Mouse (Mus musculus) E14TG2a.4 (cell line): ENCODE measurements around the gene Syngr1.

ENCODE experiments used
- H3K27me3 ChIP-seq: 2 replicates; pipeline ENCODE4 v1.6.1; 2014; ENCODE audit warnings: low read length, control low read depth; ENCODE audit not compliant: insufficient read depth
- H3K36me3 ChIP-seq: 2 replicates; pipeline ENCODE4 v1.6.1; 2014; ENCODE audit warnings: low read length, control low read depth; ENCODE audit not compliant: insufficient read depth
- H3K4me1 ChIP-seq: replicated peaks from 2 replicates; pipeline ENCODE4 v1.6.1; 2014; ENCODE audit warnings: low read depth, low read length, control low read depth
- H3K4me3 ChIP-seq: replicated peaks from 2 replicates; pipeline ENCODE4 v1.5.1; 2014; ENCODE audit warnings: mild to moderate bottlenecking, low read length
- H3K9me3 ChIP-seq: 2 replicates; pipeline ENCODE4 v1.6.1; 2014; ENCODE audit warnings: low read length, control low read depth
- CTCF ChIP-seq: conservative IDR thresholded peaks from 2 replicates; pipeline ENCODE4 v1.5.1; 2014; ENCODE audit warnings: low read length
- NANOG ChIP-seq: IDR thresholded peaks from 2 replicates; pipeline ENCODE4 v1.6.1; 2014; ENCODE audit warnings: borderline replicate concordance, low read length, mixed read lengths
- POU5F1 ChIP-seq: IDR thresholded peaks from 2 replicates; pipeline ENCODE4 v1.6.1; 2014; ENCODE audit warnings: low read length, borderline replicate concordance

Gene Syngr1

GRCm38 (mm10) chr15:80062821-80063220, 28.3 kb upstream of the Syngr1 start:
- Histone ChIP-seq H3K4me1 (peaks cover 56% of the 10 kb centered on the region), H3K36me3 (no peaks in the 10 kb centered on the region), H3K27me3 (peaks cover 18% of the 10 kb centered on the region), H3K9me3 (no peaks in the 10 kb centered on the region), H3K4me3 (peak overlapping the region; percentile 20; the same call in 1 of the 2 replicates)
- TF ChIP-seq POU5F1, result no peak
- TF ChIP-seq NANOG, result no peak
- TF ChIP-seq CTCF, result no peak

DNA sequence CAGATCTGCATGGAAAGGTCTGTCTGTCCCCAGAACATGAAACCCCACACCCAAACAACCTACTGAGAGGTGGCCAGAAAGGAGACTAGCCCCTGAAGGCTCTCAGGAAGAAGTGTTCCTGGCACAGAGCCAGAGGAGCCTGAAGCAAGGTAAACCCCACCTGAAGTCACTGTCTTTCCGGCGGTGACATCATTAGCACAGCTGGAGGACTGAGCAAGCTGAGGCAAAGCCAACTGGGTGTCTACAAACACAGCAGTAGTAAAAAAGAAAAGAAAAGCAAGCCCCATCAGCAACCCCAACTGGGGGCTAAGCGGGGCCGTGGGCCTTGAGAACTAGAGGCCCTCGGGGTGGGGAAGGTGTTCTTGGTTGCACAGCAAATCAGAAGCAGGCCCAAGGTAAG, 26.2 kb upstream of the Syngr1 start:
- Histone ChIP-seq H3K9me3 (no peaks in the 10 kb centered on the region), H3K36me3 (no peaks in the 10 kb centered on the region), H3K4me3 (peak overlapping the region; percentile 13), H3K27me3 (peaks cover 18% of the 10 kb centered on the region), H3K4me1 (peaks cover 56% of the 10 kb centered on the region)
- TF ChIP-seq POU5F1 (no peak), CTCF (no peak), NANOG (no peak)

DNA sequence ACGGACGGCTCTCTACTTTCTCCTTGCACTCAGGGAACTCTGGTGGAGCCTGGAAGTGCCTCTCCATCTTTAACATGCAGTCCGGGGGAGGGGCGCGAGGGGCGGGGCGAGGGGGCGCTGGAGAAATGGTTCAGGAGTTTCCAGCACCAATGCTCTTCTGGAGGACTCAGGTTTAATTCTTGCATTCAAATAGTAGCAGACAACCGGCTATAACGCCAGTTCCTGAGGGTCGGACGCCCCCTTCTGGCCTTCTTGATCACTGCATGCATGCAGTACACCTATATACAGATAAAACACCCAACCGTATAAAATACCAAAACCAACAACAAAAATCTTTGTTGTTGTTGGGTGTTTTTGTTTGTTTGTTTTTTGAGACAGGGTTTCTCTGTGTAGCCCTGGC, 25.7 kb upstream of the Syngr1 start:
- Histone ChIP-seq H3K27me3 (peaks cover 18% of the 10 kb centered on the region), H3K9me3 (no peaks in the 10 kb centered on the region), H3K4me1 (peaks cover 60% of the 10 kb centered on the region), H3K4me3 (peak overlapping the region; percentile 13; the same call in 1 of the 2 replicates), H3K36me3 (no peaks in the 10 kb centered on the region)
- TF ChIP-seq CTCF (peak; percentile 63), NANOG (no peak)

- H3K27me3 ChIP-seq, result peaks cover 18% of the 10 kb centered on the region
- no peak overlapping the region for H3K4me3 ChIP-seq
- no peaks in the 10 kb centered on the region for H3K9me3 ChIP-seq
- peaks cover 65% of the 10 kb centered on the region for H3K4me1 ChIP-seq
- H3K36me3 ChIP-seq, result no peaks in the 10 kb centered on the region
- TF ChIP-seq CTCF, result peak; percentile 80
- TF ChIP-seq NANOG, result no peak
Measured at GRCm38 (mm10) chr15:80066538-80066937, 24.6 kb upstream of the Syngr1 start.

GRCm38 (mm10) chr15:80069171-80069570, 22.0 kb upstream of the Syngr1 start:
- Histone ChIP-seq H3K4me3 (no peak overlapping the region), H3K36me3 (no peaks in the 10 kb centered on the region)
- TF ChIP-seq POU5F1 (no peak), CTCF (no peak), NANOG (no peak)

GRCm38 (mm10) chr15:80070095-80070644, 21.0 kb upstream of the Syngr1 start:
- no peaks in the 10 kb centered on the region for H3K9me3 ChIP-seq
- H3K27me3 ChIP-seq, result peaks cover 8% of the 10 kb centered on the region; the same call in 1 of the 2 replicates
- H3K4me3 ChIP-seq, result no peak overlapping the region
- H3K4me1 ChIP-seq, result peaks cover 47% of the 10 kb centered on the region
- H3K36me3 ChIP-seq, result no peaks in the 10 kb centered on the region
- TF ChIP-seq CTCF (no peak), POU5F1 (no peak), NANOG (no peak)

More at GRCm38 (mm10) chr15:80069171-80069570, 22.0 kb upstream of the Syngr1 start:
- Histone ChIP-seq H3K27me3 (peaks cover 12% of the 10 kb centered on the region; the same call in 1 of the 2 replicates), H3K4me1 (peaks cover 54% of the 10 kb centered on the region), H3K9me3 (no peaks in the 10 kb centered on the region)

DNA sequence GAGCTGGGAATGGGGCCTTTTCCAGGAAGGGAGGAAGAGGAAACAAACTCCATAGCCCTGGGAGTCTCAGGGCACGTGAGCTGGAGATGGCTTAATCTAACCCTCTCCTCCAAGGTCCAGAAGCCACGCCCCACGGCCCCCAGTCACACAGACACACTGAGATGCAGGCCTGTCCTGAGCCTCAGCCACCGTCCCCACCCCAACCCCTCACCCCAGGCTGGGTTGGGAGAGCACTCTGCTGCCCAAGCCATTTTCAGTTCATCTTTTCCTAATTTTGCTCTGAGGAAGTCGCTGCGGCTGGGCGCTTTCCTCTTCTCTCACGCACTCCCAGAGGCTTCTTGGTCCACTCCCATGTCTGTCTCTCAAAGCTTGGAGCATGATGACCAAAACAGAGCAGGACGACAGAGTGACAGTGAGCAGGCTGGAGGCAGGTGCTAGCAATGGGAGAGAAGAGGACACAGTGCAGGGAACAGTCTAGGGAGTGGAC, 19.1 kb upstream of the Syngr1 start:
- H3K36me3 ChIP-seq, result peaks cover 7% of the 10 kb centered on the region; the same call in 1 of the 2 replicates
- H3K9me3 ChIP-seq, result no peaks in the 10 kb centered on the region
- no peak for TF ChIP-seq NANOG
- TF ChIP-seq CTCF, result no peak
- TF ChIP-seq POU5F1, result no peak

GRCm38 (mm10) chr15:80072579-80073255, 18.4 kb upstream of the Syngr1 start:
- Histone ChIP-seq H3K36me3 (peaks cover 14% of the 10 kb centered on the region), H3K4me3 (no peak overlapping the region)

More for the DNA sequence above, 19.1 kb upstream of the Syngr1 start:
- Histone ChIP-seq H3K4me3 (no peak overlapping the region), H3K27me3 (peaks cover 6% of the 10 kb centered on the region; the same call in 1 of the 2 replicates), H3K4me1 (peaks cover 47% of the 10 kb centered on the region)

GRCm38 (mm10) chr15:80073256-80073621, 17.9 kb upstream of the Syngr1 start:
- no peaks in the 10 kb centered on the region for H3K9me3 ChIP-seq
- peaks cover 51% of the 10 kb centered on the region for H3K4me1 ChIP-seq
- peaks cover 19% of the 10 kb centered on the region for H3K36me3 ChIP-seq
- no peak for TF ChIP-seq CTCF
- H3K27me3 ChIP-seq, result no peaks in the 10 kb centered on the region
- no peak overlapping the region for H3K4me3 ChIP-seq

More at GRCm38 (mm10) chr15:80072579-80073255, 18.4 kb upstream of the Syngr1 start:
- peaks cover 47% of the 10 kb centered on the region for H3K4me1 ChIP-seq
- H3K27me3 ChIP-seq, result no peaks in the 10 kb centered on the region
- no peak for TF ChIP-seq POU5F1
- TF ChIP-seq CTCF, result no peak
- TF ChIP-seq NANOG, result no peak
- no peaks in the 10 kb centered on the region for H3K9me3 ChIP-seq
